Mouse (Mus musculus): ENCODE measurements around the gene Ccdc57.

GRCm38 (mm10) chr11:120945266-120945665 lies 12.6 kb upstream of the Ccdc57 start:
- TF ChIP-seq POLR2A (IDR thresholded peaks at IDR 0.05; ENCODE audit: control insufficient read depth, low read depth, low read length) (no peak), CTCF (IDR thresholded peaks at IDR 0.05; ENCODE audit: control insufficient read depth, insufficient read depth, insufficient replicate concordance, low read depth, low read length) (no peak)
